Mouse (Mus musculus) heart, embryonic 14.5 days (tissue): ENCODE results near the gene Fam120c. TPM values are rescaled to one million over a fixed set of nuclear protein-coding genes. Genes with fewer than 3 reads are reported as not detected.

ENCODE experiments used
- ATAC-seq: fragments of 200-750 bp; cut with Nextera tagmentation; 2 replicates; pipeline ENCODE4 v1.8.0; 2017; ENCODE audit warnings: low read depth, moderate TSS enrichment; ENCODE audit not compliant: insufficient number of reproducible peaks, insufficient read depth, low FRiP score
- H3K27ac ChIP-seq, 2 experiments: fragments of 200-500 bp in 1 of 2; fragments of 300-500 bp in 1 of 2; sonication (generic) in 1 of 2; replicated peaks in 1 of 2; 2 replicates each; pipeline ENCODE4 v1.5.1; 2012 to 2014; ENCODE audit warnings: low read depth in 2 of 2, low read length in 2 of 2, control low read depth in 1 of 2, mild to moderate bottlenecking in 1 of 2, mixed read lengths in 1 of 2; ENCODE audit not compliant: control insufficient read depth in 1 of 2, insufficient read depth in 1 of 2
- H3K27me3 ChIP-seq: fragments of 300-500 bp; sonication (generic); 2 replicates; pipeline ENCODE4 v1.6.1; 2014; ENCODE audit warnings: mild to moderate bottlenecking, low read length, control low read depth; ENCODE audit not compliant: control insufficient read depth, insufficient read depth
- H3K36me3 ChIP-seq: fragments of 300-500 bp; sonication (generic); 2 replicates; pipeline ENCODE4 v1.6.1; 2014; ENCODE audit warnings: mild to moderate bottlenecking, control low read depth, low read length, mixed read lengths; ENCODE audit not compliant: control insufficient read depth, insufficient read depth
- H3K4me1 ChIP-seq, 2 experiments: fragments of 200-500 bp in 1 of 2; fragments of 300-500 bp in 1 of 2; sonication (generic) in 1 of 2; 2 replicates each; pipeline ENCODE4 v1.6.1; 2012 to 2014; ENCODE audit warnings: low read length in 2 of 2, control low read depth in 1 of 2, mixed read lengths in 1 of 2; ENCODE audit not compliant: control insufficient read depth in 2 of 2, insufficient read depth in 2 of 2
- H3K4me2 ChIP-seq: fragments of 300-500 bp; sonication (generic); 2 replicates; pipeline ENCODE4 v1.6.1; 2014; ENCODE audit warnings: mild to moderate bottlenecking, low read length
- H3K4me3 ChIP-seq, 2 experiments: fragments of 200-500 bp in 1 of 2; fragments of 300-500 bp in 1 of 2; sonication (generic) in 1 of 2; 2 replicates each; pipeline ENCODE4 v1.5.1; 2012 to 2014; ENCODE audit warnings: low read length in 2 of 2, mild to moderate bottlenecking in 2 of 2, control low read depth in 1 of 2, low read depth in 1 of 2, moderate library complexity in 1 of 2; ENCODE audit not compliant: control insufficient read depth in 1 of 2, insufficient read depth in 1 of 2
- H3K9ac ChIP-seq: fragments of 300-500 bp; sonication (generic); 2 replicates; pipeline ENCODE4 v1.6.1; 2014; ENCODE audit warnings: mild to moderate bottlenecking, low read length
- H3K9me3 ChIP-seq: fragments of 300-500 bp; sonication (generic); 2 replicates; pipeline ENCODE4 v1.6.1; 2016; ENCODE audit warnings: low read length, control low read depth; ENCODE audit not compliant: control insufficient read depth
- WGBS: fragments of 180-500 bp; shearing (Covaris S2); extraction: QIAGEN DNeasy Blood & Tissue Kit; methylation state at CpG from one replicate; pipeline ENCODE4 v1.1.7; 2014; 5-methylcytosine and 5-hydroxymethylcytosine counted together
- polyA plus RNA-seq: library from polyadenylated mRNA; unstranded; fragments of >200 nt; fragmentation: Nextera tagmentation; extraction: Ambion mirVana; gene quantifications from 2 replicates; pipeline ENCODE4 v1.2.1, GENCODE M21; 2014

The Fam120c gene
- polyA plus RNA-seq, 1 experiment from 2014 or later: 4.5 TPM

DNA sequence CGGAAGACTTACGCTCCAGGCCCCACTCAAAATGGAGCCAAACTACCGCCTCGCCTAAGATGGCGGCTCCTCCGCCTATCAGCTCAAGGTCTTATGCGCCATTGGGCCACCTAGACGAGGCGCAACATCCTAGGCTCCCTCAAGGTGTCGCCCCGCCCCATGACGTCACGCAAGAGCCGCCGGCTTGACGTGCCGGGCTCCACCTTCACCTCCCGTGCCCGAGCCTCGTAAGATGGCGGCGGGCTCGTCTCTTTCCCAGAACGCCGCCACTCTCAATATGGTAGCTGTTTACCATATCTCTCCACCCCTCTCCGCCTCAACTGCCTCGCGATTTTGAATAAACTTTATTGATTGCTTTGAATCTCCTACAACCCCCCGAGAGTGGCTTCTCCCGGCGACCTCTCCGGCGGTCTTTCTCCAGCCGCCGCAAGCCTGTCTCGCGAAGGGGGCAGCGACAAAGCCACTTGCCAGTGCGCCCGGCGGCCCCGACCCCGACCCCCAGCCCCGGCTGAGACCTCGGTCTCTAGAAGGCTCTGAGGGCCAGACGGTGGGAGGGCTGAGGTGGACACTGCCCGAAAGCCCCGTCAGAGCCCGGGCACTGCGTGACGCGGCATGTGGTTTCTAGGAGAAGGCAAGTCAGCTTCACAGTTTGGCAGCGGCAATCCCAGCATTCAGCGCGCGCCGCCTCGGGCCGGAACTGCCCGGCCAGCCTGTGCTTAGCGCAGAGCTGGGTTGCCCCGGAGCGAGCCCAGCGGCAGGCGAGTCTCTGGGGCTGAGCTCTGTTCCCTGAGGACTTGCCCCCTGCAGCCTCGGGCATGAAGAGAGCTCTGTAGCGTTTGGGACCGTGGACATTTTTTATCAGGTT, 176.7 kb downstream of the Fam120c start, which contains the start of gene Phf8:
Gene Phf8, plus strand, starts transcription at position 215 of the 865 bp plus-strand sequence.
- 17% methylated on average over 66 of the region's 68 CpGs for WGBS

More for the DNA sequence above, 176.7 kb downstream of the Fam120c start, which contains the start of gene Phf8:
- Histone ChIP-seq H3K4me3 (peak within 1 kb of the TSS; percentile 48 to 58), H3K9me3 (no peaks in the 10 kb centered on the region), H3K9ac (peak within 1 kb of the TSS; percentile 82), H3K27me3 (no peaks in the 10 kb centered on the region), H3K4me2 (peak within 1 kb of the TSS; percentile 73), H3K27ac (peak within 1 kb of the TSS; percentile 97 to 99), H3K4me1 (no peaks in the 10 kb centered on the region), H3K36me3 (peaks cover 5% of the 10 kb centered on the region; the same call in 1 of the 2 replicates)
- ATAC-seq: peak; percentile 93

Other genes with a start within 250 kb of the Fam120c start
- gene Tsr2, start 247.6 kb upstream of the Fam120c start, polyA plus RNA-seq: 14.8 and 15.1 TPM in 2 replicates
- 1.4 TPM in 2 replicates for gene Wnk3, start 146.1 kb upstream of the Fam120c start, polyA plus RNA-seq
- 12.6 and 15.0 TPM in 2 replicates for gene Phf8, start 176.5 kb downstream of the Fam120c start, polyA plus RNA-seq